Mouse (Mus musculus): ENCODE data around the gene Trp53bp2. TPM values are rescaled to one million over a fixed set of nuclear protein-coding genes. Genes with fewer than 3 reads are reported as not detected.

Trp53bp2 gene
- total and polyA plus RNA-seq, 3 experiments: 7.6 to 20.5 (median 16.7) TPM

DNA sequence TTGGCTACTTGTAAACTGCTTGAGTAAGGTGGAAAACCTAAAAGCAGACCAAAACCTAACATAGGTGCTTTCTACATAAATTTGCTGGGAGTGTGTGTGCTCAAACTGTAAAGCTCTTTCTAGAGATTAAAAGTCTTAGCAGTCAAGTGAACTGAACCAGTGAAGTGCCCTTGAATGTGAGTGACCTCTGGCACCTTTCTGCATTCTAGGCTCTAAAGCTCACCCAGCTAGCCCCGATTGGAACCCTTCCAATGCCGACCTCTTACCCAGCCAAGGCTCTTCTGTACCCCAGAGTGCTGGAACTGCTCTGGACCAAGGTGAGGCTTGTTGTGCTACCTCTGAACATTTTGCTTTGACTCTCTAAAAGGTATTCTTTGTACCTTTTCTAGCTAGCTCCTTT lies 35.1 kb downstream of the Trp53bp2 start:
- no peak for TF ChIP-seq TAL1 (conservative IDR thresholded peaks at IDR 0.05; ENCODE audit: low read depth, low read length)
- no peak for TF ChIP-seq GATA1 (IDR thresholded peaks at IDR 0.05; ENCODE audit: borderline replicate concordance, low read length)
- TF ChIP-seq CTCF (IDR thresholded peaks at IDR 0.05; ENCODE audit: low read depth, low read length): no peak
- TF ChIP-seq POLR2AphosphoS5 (IDR thresholded peaks at IDR 0.05; ENCODE audit: insufficient replicate concordance, low read depth, low read length): no peak
- no peak for TF ChIP-seq GATA2 (IDR thresholded peaks at IDR 0.05; ENCODE audit: borderline replicate concordance, low read depth, low read length)
- Histone ChIP-seq H3K4me1 (ENCODE audit: insufficient read depth, low read depth, low read length) (no peaks in the 10 kb centered on the region), H3K36me3 (replicated peaks) (peaks cover 84% of the 10 kb centered on the region), H3K9me3 (replicated peaks) (no peaks in the 10 kb centered on the region), H3K4me3 (ENCODE audit: low read depth, low read length) (no peak overlapping the region), H3K27me3 (ENCODE audit: insufficient read depth, low read length) (no peaks in the 10 kb centered on the region)
- ATAC-seq (ENCODE audit: extremely low read depth, insufficient number of reproducible peaks, low FRiP score, poor library complexity, severe bottlenecking) (no peak), DNase-seq (ENCODE audit: low spot score) (no peak)

DNA sequence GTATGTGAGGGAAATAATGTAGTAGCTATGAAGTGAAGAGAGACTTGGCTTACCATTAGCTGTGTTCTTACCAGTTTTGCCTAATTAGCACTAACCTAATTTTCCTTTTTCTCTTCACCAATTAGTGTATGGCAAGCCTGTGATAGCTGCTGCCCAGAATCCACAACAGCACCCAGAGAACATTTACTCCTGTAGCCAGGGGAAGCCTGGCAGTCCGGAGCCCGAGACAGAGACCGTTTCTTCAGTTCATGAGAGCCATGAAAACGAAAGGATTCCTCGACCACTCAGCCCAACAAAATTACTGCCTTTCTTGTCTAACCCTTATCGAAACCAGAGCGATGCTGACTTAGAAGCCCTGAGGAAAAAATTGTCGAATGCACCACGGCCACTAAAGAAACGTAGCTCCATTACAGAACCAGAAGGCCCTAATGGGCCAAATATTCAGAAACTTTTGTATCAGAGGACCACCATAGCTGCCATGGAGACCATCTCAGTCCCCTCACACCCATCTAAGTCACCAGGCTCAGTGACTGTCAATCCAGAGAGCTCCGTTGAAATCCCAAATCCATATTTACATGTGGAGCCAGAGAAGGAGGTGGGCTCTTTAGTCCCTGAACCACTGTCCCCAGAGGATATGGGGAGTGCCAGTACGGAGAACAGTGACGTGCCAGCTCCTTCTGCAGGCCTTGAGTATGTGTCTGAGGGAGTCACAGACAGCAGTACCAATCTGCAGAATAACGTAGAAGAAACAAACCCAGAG lies 39.5 kb downstream of the Trp53bp2 start:
- no peaks in the 10 kb centered on the region for H3K9me3 ChIP-seq (replicated peaks)
- TF ChIP-seq GATA1 (IDR thresholded peaks at IDR 0.05; ENCODE audit: borderline replicate concordance, low read length): no peak
- no peak for TF ChIP-seq GATA2 (IDR thresholded peaks at IDR 0.05; ENCODE audit: borderline replicate concordance, low read depth, low read length)
- TF ChIP-seq TAL1 (conservative IDR thresholded peaks at IDR 0.05; ENCODE audit: low read depth, low read length): no peak
- TF ChIP-seq POLR2AphosphoS5 (IDR thresholded peaks at IDR 0.05; ENCODE audit: insufficient replicate concordance, low read depth, low read length): no peak
- no peak for TF ChIP-seq CTCF (IDR thresholded peaks at IDR 0.05; ENCODE audit: low read depth, low read length)
- no peaks in the 10 kb centered on the region for H3K27me3 ChIP-seq (ENCODE audit: insufficient read depth, low read length)
- no peak for ATAC-seq (ENCODE audit: extremely low read depth, insufficient number of reproducible peaks, low FRiP score, poor library complexity, severe bottlenecking)
- DNase-seq (ENCODE audit: low spot score): no peak
- peaks cover 72% of the 10 kb centered on the region for H3K36me3 ChIP-seq (replicated peaks)
- H3K4me3 ChIP-seq (ENCODE audit: low read depth, low read length): no peak overlapping the region
- H3K4me1 ChIP-seq (ENCODE audit: insufficient read depth, low read depth, low read length): no peaks in the 10 kb centered on the region

DNA sequence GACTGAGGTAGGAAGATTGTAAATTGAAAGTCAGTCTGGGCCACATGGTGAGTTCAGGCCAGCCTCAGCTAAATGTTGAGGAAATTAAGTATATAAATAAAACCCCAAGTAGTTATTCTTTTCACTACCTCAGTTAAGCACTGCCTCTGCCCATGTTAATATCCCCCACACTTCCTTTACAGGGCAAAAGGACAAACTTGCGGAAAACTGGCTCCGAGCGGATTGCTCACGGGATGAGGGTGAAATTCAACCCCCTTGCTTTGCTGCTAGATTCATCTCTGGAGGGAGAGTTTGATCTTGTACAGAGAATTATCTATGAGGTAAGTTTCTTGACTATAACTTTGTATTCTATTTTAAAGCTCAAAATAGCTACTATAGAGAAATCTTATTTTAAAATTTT lies 43.5 kb downstream of the Trp53bp2 start:
- H3K4me3 ChIP-seq (ENCODE audit: low read depth, low read length): no peak overlapping the region
- no peaks in the 10 kb centered on the region for H3K9me3 ChIP-seq (replicated peaks)
- DNase-seq (ENCODE audit: low spot score) (no peak), ATAC-seq (ENCODE audit: extremely low read depth, insufficient number of reproducible peaks, low FRiP score, poor library complexity, severe bottlenecking) (no peak)
- no peaks in the 10 kb centered on the region for H3K27me3 ChIP-seq (ENCODE audit: insufficient read depth, low read length)
- peaks cover 58% of the 10 kb centered on the region for H3K36me3 ChIP-seq (replicated peaks)
- TF ChIP-seq TAL1 (conservative IDR thresholded peaks at IDR 0.05; ENCODE audit: low read depth, low read length): no peak
- TF ChIP-seq GATA1 (IDR thresholded peaks at IDR 0.05; ENCODE audit: borderline replicate concordance, low read length): no peak
- no peak for TF ChIP-seq CTCF (IDR thresholded peaks at IDR 0.05; ENCODE audit: low read depth, low read length)
- TF ChIP-seq GATA2 (IDR thresholded peaks at IDR 0.05; ENCODE audit: borderline replicate concordance, low read depth, low read length): no peak
- TF ChIP-seq POLR2AphosphoS5 (IDR thresholded peaks at IDR 0.05; ENCODE audit: insufficient replicate concordance, low read depth, low read length): no peak
- H3K4me1 ChIP-seq (ENCODE audit: insufficient read depth, low read depth, low read length): no peaks in the 10 kb centered on the region

DNA sequence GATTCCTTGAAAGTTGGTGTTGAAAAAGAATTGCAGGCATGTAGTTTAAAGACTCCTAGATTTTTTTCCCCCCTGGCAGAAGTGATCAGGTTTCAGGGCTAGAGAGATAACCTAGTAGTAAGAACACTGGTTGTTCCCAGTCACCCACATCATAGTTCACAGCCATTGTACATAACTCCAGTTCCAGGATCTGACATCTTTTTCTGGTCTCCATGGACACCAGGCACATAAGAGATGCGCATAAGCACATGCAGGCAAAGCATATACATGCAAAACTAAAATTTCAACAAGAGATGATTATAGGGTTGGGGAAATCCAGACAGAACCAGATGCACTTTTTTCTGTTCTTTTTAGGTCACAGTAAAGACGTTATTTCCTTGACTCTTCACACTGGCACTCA lies 46.1 kb downstream of the Trp53bp2 start:
- ATAC-seq (ENCODE audit: extremely low read depth, insufficient number of reproducible peaks, low FRiP score, poor library complexity, severe bottlenecking) (no peak), DNase-seq (ENCODE audit: low spot score) (no peak)
- no peaks in the 10 kb centered on the region for H3K9me3 ChIP-seq (replicated peaks)
- no peak overlapping the region for H3K4me3 ChIP-seq (ENCODE audit: low read depth, low read length)
- peaks cover 55% of the 10 kb centered on the region for H3K36me3 ChIP-seq (replicated peaks)
- no peaks in the 10 kb centered on the region for H3K27me3 ChIP-seq (ENCODE audit: insufficient read depth, low read length)
- H3K4me1 ChIP-seq (ENCODE audit: insufficient read depth, low read depth, low read length): no peaks in the 10 kb centered on the region
- TF ChIP-seq GATA2 (IDR thresholded peaks at IDR 0.05; ENCODE audit: borderline replicate concordance, low read depth, low read length) (no peak), GATA1 (IDR thresholded peaks at IDR 0.05; ENCODE audit: borderline replicate concordance, low read length) (no peak), CTCF (IDR thresholded peaks at IDR 0.05; ENCODE audit: low read depth, low read length) (no peak), POLR2AphosphoS5 (IDR thresholded peaks at IDR 0.05; ENCODE audit: insufficient replicate concordance, low read depth, low read length) (no peak), TAL1 (conservative IDR thresholded peaks at IDR 0.05; ENCODE audit: low read depth, low read length) (no peak)

DNA sequence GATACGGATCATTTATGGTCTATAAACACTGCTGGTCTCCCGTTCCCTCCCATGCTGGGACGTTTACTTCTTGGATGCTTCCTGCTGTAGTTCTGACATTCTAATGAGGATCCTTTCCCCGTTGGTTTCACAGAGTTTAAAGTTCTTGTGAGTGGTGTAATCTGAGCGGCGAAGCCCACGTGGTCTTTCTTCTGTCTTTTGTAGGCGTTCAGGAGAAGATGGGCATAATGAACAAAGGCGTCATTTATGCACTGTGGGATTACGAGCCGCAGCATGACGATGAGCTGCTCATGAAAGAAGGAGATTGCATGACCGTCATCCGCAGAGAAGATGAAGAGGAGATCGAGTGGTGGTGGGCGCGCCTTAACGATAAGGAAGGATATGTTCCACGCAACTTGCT lies 49.6 kb downstream of the Trp53bp2 start:
- Histone ChIP-seq H3K4me3 (ENCODE audit: low read depth, low read length) (no peak overlapping the region), H3K27me3 (ENCODE audit: insufficient read depth, low read length) (no peaks in the 10 kb centered on the region), H3K4me1 (ENCODE audit: insufficient read depth, low read depth, low read length) (no peaks in the 10 kb centered on the region), H3K36me3 (replicated peaks) (peaks cover 59% of the 10 kb centered on the region), H3K9me3 (replicated peaks) (no peaks in the 10 kb centered on the region)
- no peak for TF ChIP-seq TAL1 (conservative IDR thresholded peaks at IDR 0.05; ENCODE audit: low read depth, low read length)
- TF ChIP-seq POLR2AphosphoS5 (IDR thresholded peaks at IDR 0.05; ENCODE audit: insufficient replicate concordance, low read depth, low read length): no peak
- no peak for TF ChIP-seq GATA2 (IDR thresholded peaks at IDR 0.05; ENCODE audit: borderline replicate concordance, low read depth, low read length)
- no peak for TF ChIP-seq GATA1 (IDR thresholded peaks at IDR 0.05; ENCODE audit: borderline replicate concordance, low read length)
- TF ChIP-seq CTCF (IDR thresholded peaks at IDR 0.05; ENCODE audit: low read depth, low read length): no peak
- no peak for DNase-seq (ENCODE audit: low spot score)
- no peak for ATAC-seq (ENCODE audit: extremely low read depth, insufficient number of reproducible peaks, low FRiP score, poor library complexity, severe bottlenecking)

DNA sequence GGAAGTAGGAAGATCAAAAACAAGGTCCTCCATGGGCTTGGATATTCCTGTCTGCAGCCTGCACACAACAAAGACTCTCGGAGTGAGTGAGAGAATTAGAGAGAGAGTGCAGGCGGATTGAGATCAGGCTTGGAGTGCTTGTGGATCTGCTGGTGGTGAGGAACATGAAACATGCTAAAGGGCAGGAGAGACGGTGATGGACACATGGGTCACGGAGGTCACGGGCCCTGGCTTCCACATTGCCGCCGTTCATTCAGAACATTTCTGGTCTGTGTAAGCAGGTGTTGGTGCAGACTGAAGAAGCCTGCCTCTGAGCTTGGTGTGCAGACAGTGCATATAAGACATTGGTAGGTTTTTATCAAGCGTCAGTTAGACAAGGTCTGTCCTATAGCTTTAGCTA lies 50.5 kb downstream of the Trp53bp2 start:
- H3K36me3 ChIP-seq (replicated peaks): peaks cover 52% of the 10 kb centered on the region
- no peaks in the 10 kb centered on the region for H3K9me3 ChIP-seq (replicated peaks)
- DNase-seq (ENCODE audit: low spot score) (no peak), ATAC-seq (ENCODE audit: extremely low read depth, insufficient number of reproducible peaks, low FRiP score, poor library complexity, severe bottlenecking) (no peak)
- TF ChIP-seq POLR2AphosphoS5 (IDR thresholded peaks at IDR 0.05; ENCODE audit: insufficient replicate concordance, low read depth, low read length) (no peak), GATA2 (IDR thresholded peaks at IDR 0.05; ENCODE audit: borderline replicate concordance, low read depth, low read length) (no peak), TAL1 (conservative IDR thresholded peaks at IDR 0.05; ENCODE audit: low read depth, low read length) (no peak), GATA1 (IDR thresholded peaks at IDR 0.05; ENCODE audit: borderline replicate concordance, low read length) (no peak)
- no peaks in the 10 kb centered on the region for H3K27me3 ChIP-seq (ENCODE audit: insufficient read depth, low read length)
- H3K4me1 ChIP-seq (ENCODE audit: insufficient read depth, low read depth, low read length): no peaks in the 10 kb centered on the region
- no peak overlapping the region for H3K4me3 ChIP-seq (ENCODE audit: low read depth, low read length)

All from G1E (cell line).